ENCODE assay signal across 15 mouse cellular contexts in genomic region chr12:75833960-75834729, GRCm38 (mm10). TPM values are rescaled to one million over a fixed set of nuclear protein-coding genes. Genes with fewer than 3 reads are reported as not detected.
DNase-seq lines count a peak whose midpoint lies in the region; ATAC-seq and TF ChIP-seq lines count a peak whose summit lies in the region.
"Had no signal": no experiment of that assay in that cellular context is flagged by ENCODE, and none has a peak within 500 bp of the region (broad histone marks: within the 10 kb centered on the region; RNA-seq: fewer than 3 reads in every experiment).

No protein-coding gene starts in this region.

- no peaks in the 10 kb centered on the region for H3K36me3 ChIP-seq in kidney, embryonic 14.5 days (ENCODE audit: control insufficient read depth, insufficient read depth, low read length)
- no peaks in the 10 kb centered on the region for H3K36me3 ChIP-seq in embryonic facial prominence, embryonic 12.5 days
- no peaks in the 10 kb centered on the region for H3K36me3 ChIP-seq in limb, embryonic 14.5 days (ENCODE audit: control insufficient read depth, insufficient read depth, low read length)
- H3K36me3 ChIP-seq in thymus, adult 2 months (ENCODE audit: control insufficient read depth, insufficient read depth, low read length), result no peaks in the 10 kb centered on the region
- H3K36me3 ChIP-seq: neural tube, embryonic 12.5 days had no signal

- H3K4me1 ChIP-seq in kidney, embryonic 14.5 days (ENCODE audit: control insufficient read depth, insufficient read depth, low read length), result peaks cover 39% of the 10 kb centered on the region
- H3K4me1 ChIP-seq in embryonic facial prominence, embryonic 12.5 days, result peaks cover 43% of the 10 kb centered on the region
- H3K4me1 ChIP-seq in limb, embryonic 14.5 days (ENCODE audit: control insufficient read depth, insufficient read depth, low read length), result peaks cover 35% of the 10 kb centered on the region
- peaks cover 11% of the 10 kb centered on the region for H3K4me1 ChIP-seq in thymus, adult 2 months (replicated peaks; ENCODE audit: control insufficient read depth, insufficient read depth, low read length)
- H3K4me1 ChIP-seq: neural tube, embryonic 12.5 days had no signal

- no peak for DNase-seq in kidney, postnatal 25 days
- DNase-seq in NIH3T3 (ENCODE audit: low read depth), result peak; percentile 66
- DNase-seq in limb, embryonic 14.5 days (ENCODE audit: low spot score), result peak; percentile 71
- no peak for DNase-seq in neural tube, embryonic 10.5 days (ENCODE audit: extremely low spot score, low spot score)
- no peak for DNase-seq in thymus, adult 2 months
- DNase-seq in left cerebral cortex, adult 11 months (ENCODE audit: low spot score), result no peak
- DNase-seq: adrenal gland, adult 8-10 months; gastrocnemius, postnatal 10 days; kidney, adult 18-20 months; left cerebral cortex, postnatal 4 days had no signal

- H3K4me2 ChIP-seq in kidney, embryonic 14.5 days (replicated peaks; ENCODE audit: low read depth, low read length), result 0 out of 2 replicates have a peak overlapping the region, but pooled peaks have one; percentile 9
- H3K4me2 ChIP-seq in embryonic facial prominence, embryonic 12.5 days (replicated peaks), result peak overlapping the region; percentile 30
- peak overlapping the region; percentile 30 for H3K4me2 ChIP-seq in limb, embryonic 14.5 days (replicated peaks; ENCODE audit: low read depth, low read length, severe bottlenecking)
- H3K4me2 ChIP-seq: neural tube, embryonic 12.5 days had no signal

- ATAC-seq in kidney, embryonic 14.5 days (ENCODE audit: low FRiP score, low TSS enrichment), result peak; percentile 54; the same call in 1 of the 2 replicates
- ATAC-seq in embryonic facial prominence, embryonic 12.5 days (ENCODE audit: insufficient number of reproducible peaks, insufficient read depth, low FRiP score, low TSS enrichment), result peak; percentile 77
- peak; percentile 28; the same call in 1 of the 2 replicates for ATAC-seq in limb, embryonic 14.5 days (ENCODE audit: low FRiP score, low read depth)

- H3K9me3 ChIP-seq in kidney, embryonic 14.5 days (ENCODE audit: control insufficient read depth, low read length), result no peaks in the 10 kb centered on the region
- no peaks in the 10 kb centered on the region for H3K9me3 ChIP-seq in embryonic facial prominence, embryonic 12.5 days
- H3K9me3 ChIP-seq in limb, embryonic 14.5 days (ENCODE audit: control insufficient read depth, low read length), result no peaks in the 10 kb centered on the region
- H3K9me3 ChIP-seq: megakaryocyte, embryonic 14.5 days; neural tube, embryonic 12.5 days had no signal

- H3K27ac ChIP-seq in kidney, embryonic 14.5 days (ENCODE audit: low read depth, low read length), result peak overlapping the region; percentile 56; the same call in 1 of the 2 replicates
- H3K27ac ChIP-seq in embryonic facial prominence, embryonic 12.5 days, result peak overlapping the region; percentile 36; the same call in 1 of the 2 replicates
- H3K27ac ChIP-seq in limb, embryonic 14.5 days (replicated peaks; ENCODE audit: low read depth, low read length), result no peak overlapping the region
- H3K27ac ChIP-seq in thymus, adult 2 months (ENCODE audit: control insufficient read depth, insufficient read depth, low read length), result no peak overlapping the region
- H3K27ac ChIP-seq: neural tube, embryonic 12.5 days had no signal

- no peak for TF ChIP-seq CTCF in thymus, adult 2 months (IDR thresholded peaks at IDR 0.05; ENCODE audit: borderline replicate concordance, control insufficient read depth, extremely low read depth, insufficient read depth, low read length, poor library complexity)

- H3K9ac ChIP-seq in kidney, embryonic 14.5 days (ENCODE audit: low read depth, low read length), result no peak overlapping the region
- no peak overlapping the region for H3K9ac ChIP-seq in embryonic facial prominence, embryonic 12.5 days
- no peak overlapping the region for H3K9ac ChIP-seq in limb, embryonic 14.5 days (ENCODE audit: low read depth, low read length, severe bottlenecking)
- H3K9ac ChIP-seq: neural tube, embryonic 12.5 days had no signal

- H3K27me3 ChIP-seq in kidney, embryonic 14.5 days (ENCODE audit: control insufficient read depth, insufficient read depth, low read length), result no peaks in the 10 kb centered on the region
- no peaks in the 10 kb centered on the region for H3K27me3 ChIP-seq in embryonic facial prominence, embryonic 12.5 days
- no peaks in the 10 kb centered on the region for H3K27me3 ChIP-seq in limb, embryonic 14.5 days (ENCODE audit: control insufficient read depth, insufficient read depth, low read length)
- no peaks in the 10 kb centered on the region; the same call in 1 of the 2 replicates for H3K27me3 ChIP-seq in thymus, adult 2 months (ENCODE audit: control insufficient read depth, insufficient read depth, low read length)
- H3K27me3 ChIP-seq: neural tube, embryonic 12.5 days had no signal

- H3K4me3 ChIP-seq in kidney, embryonic 14.5 days (ENCODE audit: low read length), result no peak overlapping the region
- no peak overlapping the region for H3K4me3 ChIP-seq in embryonic facial prominence, embryonic 12.5 days
- no peak overlapping the region for H3K4me3 ChIP-seq in limb, embryonic 14.5 days (replicated peaks; ENCODE audit: low read length)
- H3K4me3 ChIP-seq in thymus, adult 2 months (ENCODE audit: control insufficient read depth, insufficient read depth, low read length), result no peak overlapping the region
- H3K4me3 ChIP-seq: erythroblast, embryonic 14.5 days; neural tube, embryonic 12.5 days had no signal

- WGBS in kidney, embryonic 14.5 days, result 25% methylated on average over 14 of the region's 14 CpGs
- 19% methylated on average over 14 of the region's 14 CpGs for WGBS in embryonic facial prominence, embryonic 12.5 days
- WGBS in limb, embryonic 14.5 days, result 23% methylated on average over 14 of the region's 14 CpGs
- WGBS in thymus, adult 2 months, result 74% methylated on average over 14 of the region's 14 CpGs

- no peak for TF ChIP-seq POLR2A in limb, embryonic 14.5 days (IDR thresholded peaks at IDR 0.05; ENCODE audit: borderline replicate concordance, extremely low read depth, insufficient read depth, insufficient read length)
- no peak for TF ChIP-seq POLR2A in thymus, adult 2 months (IDR thresholded peaks at IDR 0.05; ENCODE audit: control insufficient read depth, extremely low read depth, insufficient read depth, low read length, poor library complexity)

RNA-seq across cellular contexts. Expression of gene Syne2, which starts 16.2 kb away (rescaled TPM):
- 39.3 and 69.0 TPM in 2 replicates for polyA plus RNA-seq in kidney, embryonic 14.5 days (2014; fragmentation: Nextera tagmentation; extraction: Ambion mirVana)
- polyA plus RNA-seq in embryonic facial prominence, embryonic 12.5 days (2016; fragmentation: Nextera tagmentation; extraction: Ambion mirVana), result 93.2 and 97.4 TPM in 2 replicates
- 46.4 and 48.0 TPM in 2 replicates for polyA plus RNA-seq in limb, embryonic 14.5 days (2012; rRNA removed)
- 41.5 and 51.1 TPM in 2 replicates for polyA plus RNA-seq in limb, embryonic 14.5 days (2014; fragmentation: Nextera tagmentation; extraction: Ambion mirVana)
- polyA plus RNA-seq in thymus, adult 2 months (2012; rRNA removed), result 14.4 and 15.5 TPM in 2 replicates
- polyA plus RNA-seq: erythroblast, embryonic 14.5 days had no signal

Comparison
In these comparisons a context has a peak if more than half of its experiments do, and no peak if none do; other contexts are left out.
1. H3K27ac ChIP-seq: peak in kidney, embryonic 14.5 days (single experiment) and embryonic facial prominence, embryonic 12.5 days (single experiment); none in limb, embryonic 14.5 days (single experiment) and thymus, adult 2 months (single experiment).
2. DNase-seq: peak in NIH3T3 (single experiment) and limb, embryonic 14.5 days (single experiment); none in kidney, postnatal 25 days (0 of 2), neural tube, embryonic 10.5 days (single experiment), thymus, adult 2 months (single experiment) and left cerebral cortex, adult 11 months (single experiment).
3. Peak in every context shown above with its lines, with median percentiles within 50 percentile points of each other: ATAC-seq and H3K4me2 ChIP-seq.